Mouse (Mus musculus): ENCODE results near the gene Cdhr2. TPM values are rescaled to one million over a fixed set of nuclear protein-coding genes. Genes with fewer than 3 reads are reported as not detected.

Gene Cdhr2
- polyA plus RNA-seq, 1 experiment from 2014 or later: 0.05 TPM

- Histone ChIP-seq H3K27me3 (peaks cover 81% of the 10 kb centered on the region), H3K4me2 (replicated peaks) (no peak overlapping the region), H3K4me3 (no peak overlapping the region), H3K4me1 (peaks cover 13% of the 10 kb centered on the region; the same call in 1 of the 2 replicates), H3K9ac (no peak overlapping the region), H3K27ac (no peak overlapping the region), H3K36me3 (no peaks in the 10 kb centered on the region), H3K9me3 (no peaks in the 10 kb centered on the region)
- no peak for ATAC-seq (ENCODE audit: low FRiP score, low read depth)
- WGBS: 86% methylated on average over 8 of the region's 8 CpGs
These were observed 55.0 kb downstream of the Cdhr2 start for GRCm38 (mm10) chr13:54756156-54756712.

- peaks cover 79% of the 10 kb centered on the region for H3K27me3 ChIP-seq
- H3K36me3 ChIP-seq: no peaks in the 10 kb centered on the region
- peak overlapping the region; percentile 42 for H3K4me3 ChIP-seq
- no peak overlapping the region for H3K27ac ChIP-seq
- H3K4me1 ChIP-seq: peaks cover 13% of the 10 kb centered on the region; the same call in 1 of the 2 replicates
- ATAC-seq (ENCODE audit: low FRiP score, low read depth): no peak
- no peaks in the 10 kb centered on the region for H3K9me3 ChIP-seq
- 48% methylated on average over 10 of the region's 10 CpGs for WGBS
- no peak overlapping the region for H3K9ac ChIP-seq
- peak overlapping the region; percentile 70 for H3K4me2 ChIP-seq (replicated peaks)
These were observed 56.0 kb downstream of the Cdhr2 start for GRCm38 (mm10) chr13:54757093-54757830.

- no peaks in the 10 kb centered on the region for H3K36me3 ChIP-seq
- H3K4me2 ChIP-seq (replicated peaks): peak overlapping the region; percentile 70
- no peak overlapping the region for H3K27ac ChIP-seq
- peak; percentile 80 for ATAC-seq (ENCODE audit: low FRiP score, low read depth)
- peak overlapping the region; percentile 42 for H3K4me3 ChIP-seq
- no peak overlapping the region for H3K9ac ChIP-seq
- H3K4me1 ChIP-seq: peaks cover 13% of the 10 kb centered on the region; the same call in 1 of the 2 replicates
- under 1% methylated on average over 43 of the region's 43 CpGs for WGBS
- H3K27me3 ChIP-seq: peaks cover 79% of the 10 kb centered on the region
- no peaks in the 10 kb centered on the region for H3K9me3 ChIP-seq
These were observed 56.9 kb downstream of the Cdhr2 start for GRCm38 (mm10) chr13:54758045-54758755.

GRCm38 (mm10) chr13:54758756-54759470 lies 57.7 kb downstream of the Cdhr2 start:
- H3K4me2 ChIP-seq (replicated peaks): peak overlapping the region; percentile 70
- H3K9me3 ChIP-seq: no peaks in the 10 kb centered on the region
- 1% methylated on average over 29 of the region's 29 CpGs for WGBS
- H3K9ac ChIP-seq: no peak overlapping the region
- H3K27me3 ChIP-seq: peaks cover 79% of the 10 kb centered on the region
- peak overlapping the region; percentile 42 for H3K4me3 ChIP-seq
- no peak for ATAC-seq (ENCODE audit: low FRiP score, low read depth)
- no peaks in the 10 kb centered on the region for H3K36me3 ChIP-seq
- peaks cover 13% of the 10 kb centered on the region; the same call in 1 of the 2 replicates for H3K4me1 ChIP-seq
- H3K27ac ChIP-seq: no peak overlapping the region

- no peak overlapping the region for H3K4me3 ChIP-seq
- peaks cover 79% of the 10 kb centered on the region for H3K27me3 ChIP-seq
- H3K4me1 ChIP-seq: peaks cover 13% of the 10 kb centered on the region; the same call in 1 of the 2 replicates
- H3K36me3 ChIP-seq: no peaks in the 10 kb centered on the region
- H3K9ac ChIP-seq: no peak overlapping the region
- no peaks in the 10 kb centered on the region for H3K9me3 ChIP-seq
- H3K4me2 ChIP-seq (replicated peaks): no peak overlapping the region
- WGBS: 18% methylated on average over 7 of the region's 7 CpGs
- no peak for ATAC-seq (ENCODE audit: low FRiP score, low read depth)
- no peak overlapping the region for H3K27ac ChIP-seq
These were observed 58.2 kb downstream of the Cdhr2 start for GRCm38 (mm10) chr13:54759496-54759895.

- 50% methylated on average over 8 of the region's 8 CpGs for WGBS
- no peak overlapping the region for H3K27ac ChIP-seq
- peaks cover 81% of the 10 kb centered on the region for H3K27me3 ChIP-seq
These were observed 59.0 kb downstream of the Cdhr2 start for GRCm38 (mm10) chr13:54760164-54760795.

GRCm38 (mm10) chr13:54760906-54761305 lies 59.6 kb downstream of the Cdhr2 start:
- WGBS: 76% methylated on average over 7 of the region's 7 CpGs
- peaks cover 17% of the 10 kb centered on the region for H3K4me1 ChIP-seq
- no peak overlapping the region for H3K27ac ChIP-seq
- no peak overlapping the region for H3K4me3 ChIP-seq
- H3K9me3 ChIP-seq: no peaks in the 10 kb centered on the region
- H3K9ac ChIP-seq: no peak overlapping the region
- H3K36me3 ChIP-seq: no peaks in the 10 kb centered on the region
- no peak overlapping the region for H3K4me2 ChIP-seq (replicated peaks)
- no peak for ATAC-seq (ENCODE audit: low FRiP score, low read depth)
- peaks cover 82% of the 10 kb centered on the region for H3K27me3 ChIP-seq

More at GRCm38 (mm10) chr13:54760164-54760795, 59.0 kb downstream of the Cdhr2 start:
- Histone ChIP-seq H3K4me1 (peaks cover 13% of the 10 kb centered on the region; the same call in 1 of the 2 replicates), H3K4me3 (no peak overlapping the region), H3K9me3 (no peaks in the 10 kb centered on the region), H3K4me2 (replicated peaks) (no peak overlapping the region), H3K36me3 (no peaks in the 10 kb centered on the region), H3K9ac (no peak overlapping the region)
- ATAC-seq (ENCODE audit: low FRiP score, low read depth): no peak

- H3K27me3 ChIP-seq: peaks cover 75% of the 10 kb centered on the region
- no peaks in the 10 kb centered on the region for H3K36me3 ChIP-seq
- H3K9ac ChIP-seq: no peak overlapping the region
- no peak for ATAC-seq (ENCODE audit: low FRiP score, low read depth)
- H3K4me3 ChIP-seq: peak overlapping the region; percentile 37
- H3K9me3 ChIP-seq: no peaks in the 10 kb centered on the region
- no peak overlapping the region for H3K27ac ChIP-seq
- peaks cover 11% of the 10 kb centered on the region for H3K4me1 ChIP-seq
- peak overlapping the region; percentile 61 for H3K4me2 ChIP-seq (replicated peaks)
- 4% methylated on average over 44 of the region's 44 CpGs for WGBS
These were observed 64.3 kb downstream of the Cdhr2 start for GRCm38 (mm10) chr13:54765281-54766191.

GRCm38 (mm10) chr13:54766192-54766768 lies 65.0 kb downstream of the Cdhr2 start, which contains the start of gene Sncb:
TSS of gene Sncb (minus strand) at chr13:54766595.
- peaks cover 68% of the 10 kb centered on the region for H3K27me3 ChIP-seq
- no peaks in the 10 kb centered on the region for H3K36me3 ChIP-seq
- no peak within 1 kb of the TSS for H3K9ac ChIP-seq
- no peak within 1 kb of the TSS for H3K27ac ChIP-seq
- ATAC-seq (ENCODE audit: low FRiP score, low read depth): no peak; the same call in 1 of the 2 replicates
- H3K9me3 ChIP-seq: no peaks in the 10 kb centered on the region
- under 1% methylated on average over 35 of the region's 35 CpGs for WGBS
- H3K4me2 ChIP-seq (replicated peaks): peak within 1 kb of the TSS; percentile 61
- peaks cover 11% of the 10 kb centered on the region for H3K4me1 ChIP-seq
- H3K4me3 ChIP-seq: peak within 1 kb of the TSS; percentile 37

- peaks cover 11% of the 10 kb centered on the region for H3K4me1 ChIP-seq
- no peak overlapping the region for H3K4me3 ChIP-seq
- ATAC-seq (ENCODE audit: low FRiP score, low read depth): no peak
- H3K36me3 ChIP-seq: no peaks in the 10 kb centered on the region
- H3K9me3 ChIP-seq: no peaks in the 10 kb centered on the region
- 63% methylated on average over 4 of the region's 4 CpGs for WGBS
- no peak overlapping the region for H3K9ac ChIP-seq
- H3K27ac ChIP-seq: no peak overlapping the region
- H3K4me2 ChIP-seq (replicated peaks): no peak overlapping the region
- peaks cover 63% of the 10 kb centered on the region for H3K27me3 ChIP-seq
These were observed 65.8 kb downstream of the Cdhr2 start for GRCm38 (mm10) chr13:54767012-54767411.

Data from limb, embryonic 13.5 days (tissue).